In the genomic region with DNA sequence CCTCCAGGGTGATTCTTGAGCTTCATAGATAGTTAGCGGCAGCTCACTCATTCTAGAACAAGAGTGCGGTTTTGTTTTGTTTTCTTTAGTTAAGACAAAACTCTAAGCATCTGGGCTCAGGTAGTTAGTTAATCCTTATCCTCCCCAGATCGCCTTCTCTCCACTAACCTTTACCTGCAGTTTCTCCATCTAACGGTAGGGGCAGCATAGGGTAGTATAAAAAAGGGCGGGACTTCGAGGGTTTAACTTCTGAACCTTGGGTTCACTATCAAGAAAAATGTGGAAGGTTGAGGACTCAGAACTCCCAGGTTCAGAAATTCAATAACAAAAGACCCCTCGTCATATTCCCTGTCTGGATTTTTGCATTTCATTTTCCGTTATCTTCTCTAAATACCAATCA, we compare ENCODE assay signal across 10 mouse cellular contexts. TPM values are rescaled to one million over a fixed set of nuclear protein-coding genes. Genes with fewer than 3 reads are reported as not detected.
DNase-seq lines count a peak whose midpoint lies in the region; ATAC-seq and TF ChIP-seq lines count a peak whose summit lies in the region.
"Had no signal": no experiment of that assay in that cellular context is flagged by ENCODE, and none has a peak within 500 bp of the region (broad histone marks: within the 10 kb centered on the region; RNA-seq: fewer than 3 reads in every experiment).

No protein-coding gene starts in this region.

- H3K9ac ChIP-seq in liver, adult 2 months (ENCODE audit: low read depth, low read length), result no peak overlapping the region
- no peak overlapping the region for H3K9ac ChIP-seq in liver, embryonic 11.5 days (ENCODE audit: low read depth, low read length)
- H3K9ac ChIP-seq in neural tube, embryonic 15.5 days (replicated peaks), result no peak overlapping the region

- 20% methylated on average over 8 of the region's 8 CpGs for whole genome bisulfite sequencing in liver, adult 2 months
- 12% methylated on average over 8 of the region's 8 CpGs for WGBS in liver, embryonic 11.5 days
- 19% methylated on average over 8 of the region's 8 CpGs for WGBS in neural tube, embryonic 15.5 days

- H3K36me3 ChIP-seq in liver, adult 2 months (ENCODE audit: control insufficient read depth, insufficient read depth, low read length), result no peaks in the 10 kb centered on the region
- H3K36me3 ChIP-seq in liver, embryonic 11.5 days (ENCODE audit: control insufficient read depth, insufficient read depth, low read length), result no peaks in the 10 kb centered on the region
- no peaks in the 10 kb centered on the region for H3K36me3 ChIP-seq in neural tube, embryonic 15.5 days
- H3K36me3 ChIP-seq: heart, embryonic 13.5 days had no signal

- H3K27me3 ChIP-seq in liver, adult 2 months (ENCODE audit: control insufficient read depth, insufficient read depth, low read length), result peaks cover 21% of the 10 kb centered on the region
- H3K27me3 ChIP-seq in liver, embryonic 11.5 days (replicated peaks; ENCODE audit: control insufficient read depth, insufficient read depth, low read length), result peaks cover 44% of the 10 kb centered on the region
- H3K27me3 ChIP-seq in neural tube, embryonic 15.5 days (replicated peaks), result no peaks in the 10 kb centered on the region

- no peak for TF ChIP-seq POLR2A in liver, adult 2 months (IDR thresholded peaks at IDR 0.05; ENCODE audit: extremely low read depth, insufficient read depth, low read length)

- TF ChIP-seq CTCF in liver, adult 2 months (IDR thresholded peaks at IDR 0.05; ENCODE audit: low read depth, low read length), result peak; percentile 27; the same call in 1 of the 2 replicates

- H3K4me2 ChIP-seq in liver, embryonic 11.5 days, result no peak overlapping the region
- H3K4me2 ChIP-seq in neural tube, embryonic 15.5 days, result no peak overlapping the region

- no peak overlapping the region for H3K4me3 ChIP-seq in liver, adult 2 months (ENCODE audit: insufficient read depth, low read depth, low read length)
- H3K4me3 ChIP-seq in liver, embryonic 11.5 days (ENCODE audit: low read depth, low read length), result no peak overlapping the region
- H3K4me3 ChIP-seq in neural tube, embryonic 15.5 days (replicated peaks), result no peak overlapping the region

- H3K9me3 ChIP-seq in liver, embryonic 11.5 days (ENCODE audit: control insufficient read depth, low read length), result no peaks in the 10 kb centered on the region
- no peaks in the 10 kb centered on the region for H3K9me3 ChIP-seq in neural tube, embryonic 15.5 days (replicated peaks)
- H3K9me3 ChIP-seq: heart, embryonic 13.5 days had no signal

- DNase-seq in cerebellum, adult 8-10 months, result peak; percentile 48
- DNase-seq in liver, adult 2 months (ENCODE audit: extremely low read depth, low read depth, low spot score), result peak; percentile 49
- no peak for DNase-seq in liver, embryonic 11.5 days (ENCODE audit: low spot score)
- DNase-seq in cerebellum, postnatal 14 days, result peak; percentile 63 to 79
- peak; percentile 67 for DNase-seq in lung, postnatal 14 days
- DNase-seq in right cerebral cortex, postnatal 4 days, result no peak

- H3K4me1 ChIP-seq in liver, adult 2 months (ENCODE audit: control insufficient read depth, insufficient read depth, low read length), result peaks cover 3% of the 10 kb centered on the region; the same call in 1 of the 2 replicates
- H3K4me1 ChIP-seq in liver, embryonic 11.5 days (replicated peaks; ENCODE audit: control insufficient read depth, insufficient read depth, low read length), result no peaks in the 10 kb centered on the region; the same call in 1 of the 2 replicates
- H3K4me1 ChIP-seq in neural tube, embryonic 15.5 days, result peaks cover 30% of the 10 kb centered on the region

- no peaks in the 10 kb centered on the region for H3K79me2 ChIP-seq in liver, adult 2 months (ENCODE audit: control insufficient read depth, insufficient read depth, low read length)

- no peak for ATAC-seq in cerebellum, adult (ENCODE audit: insufficient number of reproducible peaks, low FRiP score, low TSS enrichment)
- no peak for ATAC-seq in liver, embryonic 11.5 days (replicated peaks; ENCODE audit: low FRiP score)
- no peak for ATAC-seq in neural tube, embryonic 15.5 days (ENCODE audit: low FRiP score)
- ATAC-seq: Patski had no signal

- no peak overlapping the region for H3K27ac ChIP-seq in liver, adult 2 months (replicated peaks; ENCODE audit: insufficient read depth, low read depth, low read length)
- H3K27ac ChIP-seq in liver, embryonic 11.5 days (ENCODE audit: low read depth, low read length), result no peak overlapping the region
- no peak overlapping the region for H3K27ac ChIP-seq in neural tube, embryonic 15.5 days (replicated peaks)
- H3K27ac ChIP-seq: heart, embryonic 13.5 days had no signal

RNA-seq across cellular contexts. Expression of a gene that starts 1.0 kb away (rescaled TPM):
- total RNA-seq in liver, adult 2 months (2014; rRNA removed), result 1.6 and 1.7 TPM in 2 replicates
- polyA plus RNA-seq in liver, adult 2 months (2012; rRNA removed), result 1.7 and 2.6 TPM in 2 replicates
- 3.6 and 5.1 TPM in 2 replicates for polyA plus RNA-seq in liver, embryonic 11.5 days (2014; fragmentation: Nextera tagmentation; extraction: Ambion mirVana)
- 43.3 and 53.7 TPM in 2 replicates for polyA plus RNA-seq in neural tube, embryonic 15.5 days (2015; fragmentation: Nextera tagmentation; extraction: Ambion mirVana)

Comparison
In these comparisons a context has a peak if more than half of its experiments do, and no peak if none do; other contexts are left out.
1. DNase-seq: peak in cerebellum, adult 8-10 months (single experiment), liver, adult 2 months (single experiment), cerebellum, postnatal 14 days (2 of 2) and lung, postnatal 14 days (single experiment); none in liver, embryonic 11.5 days (single experiment) and right cerebral cortex, postnatal 4 days (single experiment).